ENCODE assay signal across 22 mouse cellular contexts in genomic region chr3:70803885-70804284, GRCm38 (mm10).
DNase-seq lines count a peak whose midpoint lies in the region; TF ChIP-seq lines count a peak whose summit lies in the region.
"Had no signal": no experiment of that assay in that cellular context is flagged by ENCODE, and none has a peak within 500 bp of the region (broad histone marks: within the 10 kb centered on the region; RNA-seq: fewer than 3 reads in every experiment).

No protein-coding gene starts in this region.

- peaks cover 16% of the 10 kb centered on the region for H3K36me3 ChIP-seq in C2C12 (ENCODE audit: control insufficient read depth, insufficient read depth)
- H3K36me3 ChIP-seq in myocyte (ENCODE audit: control insufficient read depth, insufficient read depth): no peaks in the 10 kb centered on the region
- no peaks in the 10 kb centered on the region for H3K36me3 ChIP-seq in midbrain, embryonic 10.5 days
- H3K36me3 ChIP-seq: embryonic facial prominence, embryonic 12.5 days; forebrain, embryonic 12.5 days; heart, embryonic 15.5 days; hindbrain, embryonic 10.5 days; intestine, embryonic 15.5 days had no signal

- peaks cover 71% of the 10 kb centered on the region for H3K79me3 ChIP-seq in C2C12 (ENCODE audit: low read depth)

- TF ChIP-seq POLR2A in myocyte (IDR thresholded peaks at IDR 0.05; ENCODE audit: insufficient read length, low read depth): no peak

- H3K4me3 ChIP-seq in C2C12 (ENCODE audit: insufficient read depth, poor library complexity, severe bottlenecking) (peak overlapping the region; percentile 35), myocyte (peak overlapping the region; percentile 47)
- no peak overlapping the region for H3K4me3 ChIP-seq in midbrain, embryonic 10.5 days
- H3K4me3 ChIP-seq: embryonic facial prominence, embryonic 12.5 days; forebrain, embryonic 12.5 days; heart, adult 2 months; heart, embryonic 15.5 days; hindbrain, embryonic 10.5 days; intestine, embryonic 15.5 days had no signal

- DNase-seq in layer of hippocampus, adult 9-11 months: peak; percentile 2
- no peak for DNase-seq in layer of hippocampus, postnatal 14 days (ENCODE audit: low spot score in 2 of 2)
- peak; percentile 37 for DNase-seq in adipocyte (ENCODE audit: low spot score)
- no peak for DNase-seq in spleen, postnatal 36 days (ENCODE audit: low spot score in 2 of 2)
- DNase-seq in midbrain, embryonic 10.5 days (ENCODE audit: low spot score): no peak
- DNase-seq in left cerebral cortex, adult 9 months (ENCODE audit: low spot score in 2 of 2): no peak
- DNase-seq: adrenal gland, postnatal 25 days; B cell, adult 2 months; cerebellum, adult 8-10 months; cerebellum, postnatal 14 days; gastrocnemius, postnatal 14 days; heart, adult 2 months; heart, postnatal 14 days had no signal

- H3ac ChIP-seq in C2C12 (ENCODE audit: control insufficient read depth, insufficient read length, low read depth): peak overlapping the region; percentile 56
- no peak overlapping the region for H3ac ChIP-seq in myocyte (ENCODE audit: control insufficient read depth, insufficient read length)

- H3K79me2 ChIP-seq in C2C12 (ENCODE audit: control insufficient read depth, insufficient read depth): peaks cover 78% of the 10 kb centered on the region
- peaks cover 75% of the 10 kb centered on the region for H3K79me2 ChIP-seq in myocyte (ENCODE audit: control insufficient read depth, insufficient read depth)

- 67% methylated on average over 2 of the region's 2 CpGs for WGBS in midbrain, embryonic 10.5 days

- H3K4me1 ChIP-seq in midbrain, embryonic 10.5 days: no peaks in the 10 kb centered on the region
- H3K4me1 ChIP-seq: embryonic facial prominence, embryonic 12.5 days; forebrain, embryonic 12.5 days; heart, embryonic 15.5 days; hindbrain, embryonic 10.5 days; intestine, embryonic 15.5 days had no signal

- H3K27ac ChIP-seq in midbrain, embryonic 10.5 days (replicated peaks): no peak overlapping the region
- H3K27ac ChIP-seq: embryonic facial prominence, embryonic 12.5 days; forebrain, embryonic 12.5 days; heart, adult 2 months; heart, embryonic 15.5 days; hindbrain, embryonic 10.5 days; hindbrain, embryonic 14.5 days; intestine, embryonic 15.5 days had no signal

- no peak for TF ChIP-seq CTCF in C2C12 (IDR thresholded peaks at IDR 0.05; ENCODE audit: control insufficient read depth, insufficient read depth, insufficient read length)

- H3K27me3 ChIP-seq in C2C12 (ENCODE audit: control insufficient read depth, insufficient read depth, insufficient read length) (no peaks in the 10 kb centered on the region), myocyte (ENCODE audit: control insufficient read depth, insufficient read depth, insufficient read length) (no peaks in the 10 kb centered on the region)
- no peaks in the 10 kb centered on the region for H3K27me3 ChIP-seq in midbrain, embryonic 10.5 days (ENCODE audit: low read depth, poor library complexity, severe bottlenecking)
- H3K27me3 ChIP-seq: embryonic facial prominence, embryonic 12.5 days; forebrain, embryonic 12.5 days; heart, embryonic 15.5 days; intestine, embryonic 15.5 days had no signal

- no peaks in the 10 kb centered on the region for H3K9me3 ChIP-seq in midbrain, embryonic 10.5 days (replicated peaks)
- H3K9me3 ChIP-seq: embryonic facial prominence, embryonic 12.5 days; forebrain, embryonic 12.5 days; heart, embryonic 15.5 days; hindbrain, embryonic 10.5 days; intestine, embryonic 15.5 days had no signal

- H3K4me2 ChIP-seq in myocyte (ENCODE audit: low read depth): peak overlapping the region; percentile 93
- H3K4me2 ChIP-seq: embryonic facial prominence, embryonic 12.5 days; forebrain, embryonic 12.5 days; heart, embryonic 11.5 days; heart, embryonic 15.5 days; hindbrain, embryonic 14.5 days; intestine, embryonic 15.5 days had no signal

TF ChIP-seq in C2C12, 6 proteins besides CTCF, POLR2A, EP300 and RAD21:
- TF ChIP-seq CEBPB (IDR thresholded peaks at IDR 0.05; ENCODE audit: low read depth) (no peak), MAX (IDR thresholded peaks at IDR 0.05) (no peak), USF1 (IDR thresholded peaks at IDR 0.05; ENCODE audit: low read depth) (no peak), MYOG (IDR thresholded peaks at IDR 0.05; ENCODE audit: control insufficient read depth, extremely low read depth, insufficient read length) (no peak), MYOD1 (IDR thresholded peaks at IDR 0.05; ENCODE audit: control insufficient read depth, insufficient read length, low read depth) (no peak), FOSL1 (IDR thresholded peaks at IDR 0.05; ENCODE audit: insufficient read depth, low read length, poor library complexity, severe bottlenecking) (no peak)

TF ChIP-seq in myocyte, 11 proteins besides CTCF, POLR2A, EP300 and RAD21:
- TF ChIP-seq MAX (IDR thresholded peaks at IDR 0.05; ENCODE audit: low read depth): peak; percentile 66
- TF ChIP-seq REST (IDR thresholded peaks at IDR 0.05; ENCODE audit: insufficient read depth, insufficient read length): no peak
- no peak for TF ChIP-seq CEBPB (IDR thresholded peaks at IDR 0.05; ENCODE audit: insufficient read depth, poor library complexity, severe bottlenecking)

Comparison
In these comparisons a context has a peak if more than half of its experiments do, and no peak if none do; other contexts are left out.
1. DNase-seq: peak in layer of hippocampus, adult 9-11 months (single experiment) and adipocyte (single experiment); none in layer of hippocampus, postnatal 14 days (0 of 2), spleen, postnatal 36 days (0 of 2), midbrain, embryonic 10.5 days (single experiment) and left cerebral cortex, adult 9 months (0 of 2).